Mouse (Mus musculus) thymus, postnatal 14 days (tissue): ENCODE data around the gene Atp8a2.
"Not testable (repeated sequence)": the region's sequence is repeated elsewhere in the genome, so short reads cannot be mapped to it uniquely, and the experiment has no call there.

Experiments used
- DNase-seq: peaks from one replicate; pipeline ENCODE4 v3.0.0; 2021

The Atp8a2 gene

GRCm38 (mm10) chr14:59838446-59839259 lies 358.3 kb downstream of the Atp8a2 start:
- not testable (repeated sequence) for DNase-seq

GRCm38 (mm10) chr14:59837691-59838241 lies 359.2 kb downstream of the Atp8a2 start:
- not testable (repeated sequence) for DNase-seq

- DNase-seq = no peak
Measured at GRCm38 (mm10) chr14:59836876-59837543, 360.0 kb downstream of the Atp8a2 start.

- no peak for DNase-seq
Measured at GRCm38 (mm10) chr14:59829580-59829979, 367.4 kb downstream of the Atp8a2 start.

- DNase-seq = no peak
Measured at GRCm38 (mm10) chr14:59827409-59827808, 369.6 kb downstream of the Atp8a2 start.

- no peak for DNase-seq
Measured at GRCm38 (mm10) chr14:59820115-59820419, 376.9 kb downstream of the Atp8a2 start.

GRCm38 (mm10) chr14:59819215-59820114 lies 377.5 kb downstream of the Atp8a2 start:
- no peak for DNase-seq

GRCm38 (mm10) chr14:59810316-59810715 lies 386.7 kb downstream of the Atp8a2 start:
- DNase-seq = not testable (repeated sequence)

- no peak for DNase-seq
Measured at GRCm38 (mm10) chr14:59809790-59810189, 387.2 kb downstream of the Atp8a2 start.

GRCm38 (mm10) chr14:59807528-59808300 lies 389.3 kb downstream of the Atp8a2 start:
- DNase-seq = no peak

GRCm38 (mm10) chr14:59806910-59807309 lies 390.1 kb downstream of the Atp8a2 start:
- DNase-seq = no peak

- DNase-seq = no peak
Measured at GRCm38 (mm10) chr14:59806159-59806558, 390.8 kb downstream of the Atp8a2 start.

- DNase-seq = no peak
Measured at GRCm38 (mm10) chr14:59805683-59806082, 391.3 kb downstream of the Atp8a2 start.

- DNase-seq = no peak
Measured at GRCm38 (mm10) chr14:59801961-59802599, 394.9 kb downstream of the Atp8a2 start.

GRCm38 (mm10) chr14:59799511-59799910 lies 397.5 kb downstream of the Atp8a2 start:
- no peak for DNase-seq

- DNase-seq = no peak
Measured at GRCm38 (mm10) chr14:59793841-59794240, 403.1 kb downstream of the Atp8a2 start.

- no peak for DNase-seq
Measured at GRCm38 (mm10) chr14:59783348-59784341, 413.3 kb downstream of the Atp8a2 start.

GRCm38 (mm10) chr14:59780391-59780790 lies 416.6 kb downstream of the Atp8a2 start:
- DNase-seq = no peak

GRCm38 (mm10) chr14:59762227-59762626 lies 434.8 kb downstream of the Atp8a2 start:
- no peak for DNase-seq

GRCm38 (mm10) chr14:59759900-59760493 lies 437.0 kb downstream of the Atp8a2 start:
- DNase-seq = no peak
